Mouse (Mus musculus) lung, embryonic 14.5 days (tissue): ENCODE measurements around the gene Msrb3. TPM values are rescaled to one million over a fixed set of nuclear protein-coding genes. Genes with fewer than 3 reads are reported as not detected.

Experiments used
- ATAC-seq: fragments of 200-750 bp; cut with Nextera tagmentation; 2 replicates; pipeline ENCODE4 v1.8.0; 2017; ENCODE audit warnings: mild to moderate bottlenecking, moderate TSS enrichment, moderate library complexity; ENCODE audit not compliant: insufficient read depth
- DNase-seq: peaks from one replicate; pipeline ENCODE4 v3.0.0-alpha.2; 2015
- H3K27ac ChIP-seq: fragments of 300-500 bp; sonication (generic); 2 replicates; pipeline ENCODE4 v1.5.1; 2014; ENCODE audit warnings: low read depth, mild to moderate bottlenecking, moderate library complexity
- H3K27me3 ChIP-seq: fragments of 300-500 bp; sonication (generic); 2 replicates; pipeline ENCODE4 v1.6.1; 2014; ENCODE audit warnings: low read length, control low read depth; ENCODE audit not compliant: insufficient read depth
- H3K36me3 ChIP-seq: fragments of 300-500 bp; sonication (generic); 2 replicates; pipeline ENCODE4 v1.6.1; 2014; ENCODE audit warnings: control low read depth; ENCODE audit not compliant: insufficient read depth
- H3K4me1 ChIP-seq: fragments of 300-500 bp; sonication (generic); 2 replicates; pipeline ENCODE4 v1.6.1; 2014; ENCODE audit warnings: antibody characterized with exemption, control low read depth; ENCODE audit not compliant: insufficient read depth
- H3K4me2 ChIP-seq: fragments of 300-500 bp; sonication (generic); 2 replicates; pipeline ENCODE4 v1.6.1; 2014; ENCODE audit warnings: mild to moderate bottlenecking
- H3K4me3 ChIP-seq: fragments of 300-500 bp; sonication (generic); 2 replicates; pipeline ENCODE4 v1.5.1; 2014; ENCODE audit warnings: low read depth, low read length
- H3K9ac ChIP-seq: fragments of 300-500 bp; sonication (generic); 2 replicates; pipeline ENCODE4 v1.6.1; 2014
- H3K9me3 ChIP-seq: fragments of 300-500 bp; sonication (generic); 2 replicates; pipeline ENCODE4 v1.6.1; 2016; ENCODE audit warnings: low read depth, low read length, control low read depth
- CTCF ChIP-seq: IDR thresholded peaks from 2 replicates; pipeline ENCODE4 v1.5.1; 2016; ENCODE audit warnings: antibody characterized with exemption, low read depth
- WGBS: fragments of 180-500 bp; shearing (Covaris S2); extraction: QIAGEN DNeasy Blood & Tissue Kit; methylation state at CpG from one replicate; pipeline ENCODE4 v1.1.7; 2014; 5-methylcytosine and 5-hydroxymethylcytosine counted together
- polyA plus RNA-seq: library from polyadenylated mRNA; unstranded; fragments of >200 nt; fragmentation: Nextera tagmentation; extraction: Ambion mirVana; gene quantifications from 2 replicates; pipeline ENCODE4 v1.2.1, GENCODE M21; 2014

Gene Msrb3
- polyA plus RNA-seq, 1 experiment from 2014 or later = 13.0 TPM

DNA sequence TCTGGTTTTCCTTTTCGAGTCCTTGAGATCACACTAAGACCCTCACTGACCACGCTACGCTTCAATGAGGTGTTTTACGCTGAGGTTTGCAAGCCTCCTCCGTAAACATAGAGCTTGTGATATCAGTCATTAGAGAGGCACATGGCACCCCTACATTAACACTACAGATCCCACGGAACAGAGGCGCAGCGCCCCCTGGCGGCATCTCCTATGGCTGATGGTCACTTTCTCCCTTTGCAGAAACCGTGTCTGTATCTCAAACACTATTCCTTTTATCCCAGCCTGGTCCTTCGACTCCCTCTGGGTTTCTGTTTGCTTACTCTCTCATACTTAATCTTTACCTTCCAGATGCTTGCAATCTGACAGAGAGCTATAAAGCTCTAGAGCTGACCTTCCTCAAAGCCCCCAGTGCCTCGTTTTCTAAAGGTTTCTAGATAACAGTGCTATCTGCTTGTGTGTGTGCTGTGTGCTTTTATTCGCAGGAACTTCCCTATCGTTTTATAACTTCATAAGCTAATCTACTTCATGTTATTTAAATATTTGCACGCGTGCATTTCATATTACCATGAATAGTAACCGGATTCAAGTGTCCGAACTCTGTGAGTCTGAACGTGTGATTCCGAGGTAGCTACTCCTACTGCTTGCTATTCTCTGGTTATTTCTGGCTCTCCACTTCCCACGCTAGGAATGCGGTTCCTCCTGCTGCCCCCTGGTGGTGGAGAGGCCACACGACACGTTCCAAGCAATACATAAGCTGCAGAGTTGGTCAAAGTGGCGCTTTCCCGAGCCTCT lies 23.0 kb downstream of the Msrb3 start:
- Histone ChIP-seq H3K27ac (peak overlapping the region; percentile 73), H3K27me3 (no peaks in the 10 kb centered on the region), H3K4me2 (peak overlapping the region; percentile 57), H3K9ac (peak overlapping the region; percentile 40), H3K4me3 (peak overlapping the region; percentile 23; the same call in 1 of the 2 replicates), H3K9me3 (no peaks in the 10 kb centered on the region), H3K4me1 (0 out of 2 replicates have a peak, but pooled peaks cover 8% of the 10 kb centered on the region), H3K36me3 (no peaks in the 10 kb centered on the region)
- peak; percentile 99 for TF ChIP-seq CTCF
- ATAC-seq (peak; percentile 78), DNase-seq (peak; percentile 97)
- WGBS = 11% methylated on average over 26 of the region's 26 CpGs

- H3K27ac ChIP-seq = no peak overlapping the region
- no peak for TF ChIP-seq CTCF
- H3K9me3 ChIP-seq = no peaks in the 10 kb centered on the region
- no peak overlapping the region for H3K9ac ChIP-seq
- DNase-seq = no peak
- H3K4me2 ChIP-seq = no peak overlapping the region
- no peak for ATAC-seq
- H3K36me3 ChIP-seq = no peaks in the 10 kb centered on the region
- H3K4me1 ChIP-seq = 0 out of 2 replicates have a peak, but pooled peaks cover 8% of the 10 kb centered on the region
- no peak overlapping the region for H3K4me3 ChIP-seq
- WGBS = 69% methylated on average over 12 of the region's 12 CpGs
- H3K27me3 ChIP-seq = no peaks in the 10 kb centered on the region
Observed at GRCm38 (mm10) chr10:120874261-120874660, 24.6 kb downstream of the Msrb3 start.

DNA sequence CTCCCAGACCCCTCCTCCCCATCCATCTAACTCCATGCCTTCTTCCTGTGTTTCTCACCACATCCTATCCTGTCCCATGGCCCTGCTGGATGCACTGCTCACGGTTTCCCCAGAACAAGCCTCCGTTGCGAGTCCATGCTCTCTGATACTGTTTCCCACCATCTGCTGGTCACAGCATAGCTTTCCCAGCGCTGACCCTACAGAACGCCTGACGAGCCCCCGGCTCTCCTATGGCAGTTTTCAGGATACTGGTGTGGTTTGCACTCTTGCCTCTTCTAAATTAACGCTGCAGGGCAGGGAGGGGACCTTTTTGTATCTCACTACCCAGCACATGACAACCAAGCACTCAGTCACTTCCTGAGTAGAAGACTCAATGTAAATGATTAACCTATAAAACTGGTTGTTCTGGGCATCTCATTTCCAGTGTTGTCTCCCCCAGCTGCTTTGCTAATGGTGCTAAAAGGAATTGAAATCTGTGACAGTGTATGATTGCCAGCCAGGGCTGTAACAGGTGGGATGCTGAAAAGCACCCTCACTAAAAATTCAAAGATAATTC lies 25.2 kb downstream of the Msrb3 start:
- Histone ChIP-seq H3K9me3 (no peaks in the 10 kb centered on the region), H3K27me3 (no peaks in the 10 kb centered on the region), H3K4me2 (no peak overlapping the region), H3K4me1 (0 out of 2 replicates have a peak, but pooled peaks cover 8% of the 10 kb centered on the region), H3K27ac (no peak overlapping the region), H3K36me3 (no peaks in the 10 kb centered on the region), H3K4me3 (no peak overlapping the region), H3K9ac (no peak overlapping the region)
- DNase-seq = no peak
- WGBS = 42% methylated on average over 8 of the region's 8 CpGs
- TF ChIP-seq CTCF = no peak
- ATAC-seq = no peak

DNA sequence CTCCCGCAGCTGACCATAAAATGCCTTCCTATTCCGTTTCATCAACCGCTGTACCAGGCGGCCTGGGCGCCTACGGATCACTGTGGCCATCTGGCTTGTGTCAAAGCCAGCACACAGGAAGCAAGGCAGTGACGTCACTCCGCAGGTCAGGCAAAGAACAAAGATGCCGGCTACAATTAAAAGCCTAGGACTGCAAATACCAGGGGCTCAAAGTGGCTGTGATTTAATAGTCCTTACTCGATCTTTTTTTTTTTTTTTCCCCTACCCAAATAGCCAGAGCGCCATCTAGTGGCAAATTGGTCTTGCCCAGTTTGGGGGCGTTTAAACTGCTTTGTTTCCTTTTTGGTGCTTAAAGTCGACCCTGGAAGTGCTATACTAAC lies 26.4 kb downstream of the Msrb3 start:
- peak; percentile 70 for TF ChIP-seq CTCF
- Histone ChIP-seq H3K27me3 (no peaks in the 10 kb centered on the region), H3K9ac (no peak overlapping the region; the same call in 1 of the 2 replicates), H3K27ac (0 out of 2 replicates have a peak overlapping the region, but pooled peaks have one; percentile 3), H3K4me3 (peak overlapping the region; percentile 19), H3K4me2 (peak overlapping the region; percentile 55), H3K36me3 (no peaks in the 10 kb centered on the region), H3K4me1 (0 out of 2 replicates have a peak, but pooled peaks cover 8% of the 10 kb centered on the region), H3K9me3 (no peaks in the 10 kb centered on the region)
- WGBS = 4% methylated on average over 13 of the region's 13 CpGs
- DNase-seq (peak; percentile 91), ATAC-seq (peak; percentile 58)

GRCm38 (mm10) chr10:120871630-120872482 lies 27.0 kb downstream of the Msrb3 start:
- no peaks in the 10 kb centered on the region for H3K9me3 ChIP-seq
- H3K4me1 ChIP-seq = 0 out of 2 replicates have a peak, but pooled peaks cover 8% of the 10 kb centered on the region
- H3K27ac ChIP-seq = 0 out of 2 replicates have a peak overlapping the region, but pooled peaks have one; percentile 3
- DNase-seq = peak; percentile 35
- H3K36me3 ChIP-seq = no peaks in the 10 kb centered on the region
- H3K4me3 ChIP-seq = peak overlapping the region; percentile 19
- peak; percentile 11; the same call in 1 of the 2 replicates for ATAC-seq
- H3K4me2 ChIP-seq = peak overlapping the region; percentile 55
- H3K9ac ChIP-seq = no peak overlapping the region; the same call in 1 of the 2 replicates
- no peaks in the 10 kb centered on the region for H3K27me3 ChIP-seq
- TF ChIP-seq CTCF = no peak
- 33% methylated on average over 22 of the region's 22 CpGs for WGBS

GRCm38 (mm10) chr10:120871096-120871495 lies 27.8 kb downstream of the Msrb3 start:
- ATAC-seq = no peak
- Histone ChIP-seq H3K4me3 (no peak overlapping the region), H3K4me2 (no peak overlapping the region), H3K27me3 (no peaks in the 10 kb centered on the region), H3K27ac (no peak overlapping the region), H3K36me3 (no peaks in the 10 kb centered on the region), H3K9ac (no peak overlapping the region), H3K9me3 (no peaks in the 10 kb centered on the region), H3K4me1 (0 out of 2 replicates have a peak, but pooled peaks cover 3% of the 10 kb centered on the region)
- DNase-seq = no peak
- TF ChIP-seq CTCF = no peak
- 75% methylated on average over 14 of the region's 14 CpGs for WGBS
